Mouse (Mus musculus) heart, postnatal 0 days (tissue): ENCODE measurements around the gene Ropn1.

Experiments used
- CTCF ChIP-seq: IDR thresholded peaks from 2 replicates; pipeline ENCODE4 v1.5.1; 2016; ENCODE audit warnings: antibody characterized with exemption, control low read depth, low read depth
- EP300 ChIP-seq: IDR thresholded peaks from 2 replicates; pipeline ENCODE4 v1.6.1; 2016; ENCODE audit warnings: antibody characterized with exemption, low read depth

GRCm38 (mm10) chr16:34627591-34627990 is 22.1 kb upstream of the Ropn1 start:
- TF ChIP-seq CTCF (no peak), EP300 (no peak)
